Mouse (Mus musculus): Measurements from ENCODE around the gene Sbsn. TPM values are rescaled to one million over a fixed set of nuclear protein-coding genes. Genes with fewer than 3 reads are reported as not detected.

Sbsn gene
- polyA plus RNA-seq (2015; fragmentation: Nextera tagmentation; extraction: Ambion mirVana), result 1.6 and 2.0 TPM in 2 replicates

GRCm38 (mm10) chr7:30751086-30751669 is at the start of gene Sbsn:
Sbsn (plus strand) TSS chr7:30751471.
- no peak for ATAC-seq (ENCODE audit: low FRiP score)
- H3K27ac ChIP-seq (replicated peaks), result no peak within 1 kb of the TSS
- no peak within 1 kb of the TSS for H3K9ac ChIP-seq (replicated peaks)
- WGBS, result 61% methylated on average over 5 of the region's 5 CpGs
- peaks cover 4% of the 10 kb centered on the region; the same call in 1 of the 2 replicates for H3K9me3 ChIP-seq (replicated peaks)
- no peak within 1 kb of the TSS for H3K4me3 ChIP-seq (replicated peaks)
- no peaks in the 10 kb centered on the region for H3K4me1 ChIP-seq
- H3K36me3 ChIP-seq, result peaks cover 36% of the 10 kb centered on the region
- no peak within 1 kb of the TSS for H3K4me2 ChIP-seq
- no peaks in the 10 kb centered on the region for H3K27me3 ChIP-seq (replicated peaks)

- no peaks in the 10 kb centered on the region for H3K36me3 ChIP-seq
- H3K27ac ChIP-seq (replicated peaks), result no peak overlapping the region
- no peak for ATAC-seq (ENCODE audit: low FRiP score)
- no peak overlapping the region for H3K9ac ChIP-seq (replicated peaks)
- WGBS, result 82% methylated on average over 8 of the region's 8 CpGs
- no peak overlapping the region for H3K4me2 ChIP-seq
- no peak overlapping the region for H3K4me3 ChIP-seq (replicated peaks)
- H3K9me3 ChIP-seq (replicated peaks), result no peaks in the 10 kb centered on the region
- H3K4me1 ChIP-seq, result no peaks in the 10 kb centered on the region
- H3K27me3 ChIP-seq (replicated peaks), result no peaks in the 10 kb centered on the region; the same call in 1 of the 2 replicates
These were observed 44.9 kb upstream of the Sbsn start for GRCm38 (mm10) chr7:30706214-30706882.

GRCm38 (mm10) chr7:30707441-30707840 is 43.8 kb upstream of the Sbsn start:
- Histone ChIP-seq H3K27ac (replicated peaks) (no peak overlapping the region), H3K27me3 (replicated peaks) (peaks cover 4% of the 10 kb centered on the region; the same call in 1 of the 2 replicates), H3K9me3 (replicated peaks) (no peaks in the 10 kb centered on the region), H3K4me1 (no peaks in the 10 kb centered on the region), H3K4me3 (replicated peaks) (no peak overlapping the region), H3K9ac (replicated peaks) (no peak overlapping the region), H3K36me3 (no peaks in the 10 kb centered on the region), H3K4me2 (no peak overlapping the region)
- WGBS, result 100% methylated on average over 1 of the region's 1 CpGs
- ATAC-seq (ENCODE audit: low FRiP score), result no peak

- Histone ChIP-seq H3K27ac (replicated peaks) (no peak within 1 kb of the TSS), H3K9ac (replicated peaks) (no peak within 1 kb of the TSS), H3K4me1 (peaks cover 2% of the 10 kb centered on the region), H3K9me3 (replicated peaks) (no peaks in the 10 kb centered on the region), H3K4me3 (replicated peaks) (no peak within 1 kb of the TSS), H3K36me3 (no peaks in the 10 kb centered on the region), H3K4me2 (no peak within 1 kb of the TSS), H3K27me3 (replicated peaks) (peaks cover 32% of the 10 kb centered on the region)
- ATAC-seq (ENCODE audit: low FRiP score), result no peak
- 88% methylated on average over 3 of the region's 3 CpGs for WGBS
These were observed 39.3 kb upstream of the Sbsn start, which contains the start of gene Atp4a for GRCm38 (mm10) chr7:30711942-30712341. Atp4a (plus strand) TSS chr7:30712209.

- peaks cover 43% of the 10 kb centered on the region for H3K27me3 ChIP-seq (replicated peaks)
- H3K4me3 ChIP-seq (replicated peaks), result peak overlapping the region; percentile 40
- WGBS, result 2% methylated on average over 43 of the region's 43 CpGs
- H3K9ac ChIP-seq (replicated peaks), result peak overlapping the region; percentile 40; the same call in 1 of the 2 replicates
- peak overlapping the region; percentile 67 for H3K4me2 ChIP-seq
- H3K9me3 ChIP-seq (replicated peaks), result no peaks in the 10 kb centered on the region
- no peaks in the 10 kb centered on the region for H3K36me3 ChIP-seq
- no peak overlapping the region for H3K27ac ChIP-seq (replicated peaks)
- ATAC-seq (ENCODE audit: low FRiP score), result peak; percentile 95
- peaks cover 12% of the 10 kb centered on the region for H3K4me1 ChIP-seq
These were observed 34.1 kb upstream of the Sbsn start for GRCm38 (mm10) chr7:30717006-30717715.

- ATAC-seq (ENCODE audit: low FRiP score), result peak; percentile 67; the same call in 1 of the 2 replicates
- no peak overlapping the region for H3K27ac ChIP-seq (replicated peaks)
- no peaks in the 10 kb centered on the region for H3K36me3 ChIP-seq
- peak overlapping the region; percentile 40 for H3K4me3 ChIP-seq (replicated peaks)
- no peaks in the 10 kb centered on the region for H3K9me3 ChIP-seq (replicated peaks)
- H3K27me3 ChIP-seq (replicated peaks), result peaks cover 43% of the 10 kb centered on the region
- H3K4me1 ChIP-seq, result peaks cover 12% of the 10 kb centered on the region
- H3K9ac ChIP-seq (replicated peaks), result peak overlapping the region; percentile 40
- peak overlapping the region; percentile 67 for H3K4me2 ChIP-seq
- 13% methylated on average over 14 of the region's 14 CpGs for WGBS
These were observed 33.6 kb upstream of the Sbsn start for GRCm38 (mm10) chr7:30717716-30718046.

- Histone ChIP-seq H3K4me3 (replicated peaks) (no peak overlapping the region), H3K4me2 (no peak overlapping the region), H3K4me1 (peaks cover 12% of the 10 kb centered on the region), H3K27ac (replicated peaks) (no peak overlapping the region), H3K36me3 (no peaks in the 10 kb centered on the region), H3K9me3 (replicated peaks) (no peaks in the 10 kb centered on the region), H3K9ac (replicated peaks) (no peak overlapping the region), H3K27me3 (replicated peaks) (peaks cover 38% of the 10 kb centered on the region)
- ATAC-seq (ENCODE audit: low FRiP score), result no peak
- 91% methylated on average over 5 of the region's 5 CpGs for WGBS
These were observed 31.6 kb upstream of the Sbsn start for GRCm38 (mm10) chr7:30719669-30720068.

- peaks cover 12% of the 10 kb centered on the region for H3K4me1 ChIP-seq
- no peak for ATAC-seq (ENCODE audit: low FRiP score)
- WGBS, result 47% methylated on average over 7 of the region's 7 CpGs
- no peak overlapping the region for H3K4me2 ChIP-seq
- no peaks in the 10 kb centered on the region for H3K36me3 ChIP-seq
- no peak overlapping the region for H3K27ac ChIP-seq (replicated peaks)
- peaks cover 22% of the 10 kb centered on the region for H3K27me3 ChIP-seq (replicated peaks)
- H3K9ac ChIP-seq (replicated peaks), result no peak overlapping the region
- no peak overlapping the region for H3K4me3 ChIP-seq (replicated peaks)
- no peaks in the 10 kb centered on the region for H3K9me3 ChIP-seq (replicated peaks)
These were observed 30.0 kb upstream of the Sbsn start for GRCm38 (mm10) chr7:30721286-30721685.

- no peaks in the 10 kb centered on the region for H3K9me3 ChIP-seq (replicated peaks)
- 0 out of 2 replicates have a peak, but pooled peaks cover 5% of the 10 kb centered on the region for H3K27me3 ChIP-seq (replicated peaks)
- H3K4me1 ChIP-seq, result peaks cover 9% of the 10 kb centered on the region
- no peak overlapping the region for H3K9ac ChIP-seq (replicated peaks)
- no peak overlapping the region for H3K4me3 ChIP-seq (replicated peaks)
- peaks cover 14% of the 10 kb centered on the region for H3K36me3 ChIP-seq
- 73% methylated on average over 6 of the region's 6 CpGs for WGBS
- H3K4me2 ChIP-seq, result no peak overlapping the region
- no peak overlapping the region for H3K27ac ChIP-seq (replicated peaks)
- ATAC-seq (ENCODE audit: low FRiP score), result no peak
These were observed 27.9 kb upstream of the Sbsn start for GRCm38 (mm10) chr7:30723274-30723953.

- Histone ChIP-seq H3K36me3 (peaks cover 26% of the 10 kb centered on the region), H3K27ac (replicated peaks) (peak overlapping the region; percentile 92; the same call in 1 of the 2 replicates), H3K4me2 (peak overlapping the region; percentile 66), H3K9ac (replicated peaks) (peak overlapping the region; percentile 91), H3K27me3 (replicated peaks) (no peaks in the 10 kb centered on the region), H3K4me1 (peaks cover 31% of the 10 kb centered on the region), H3K4me3 (replicated peaks) (peak overlapping the region; percentile 75), H3K9me3 (replicated peaks) (no peaks in the 10 kb centered on the region)
- no peak for ATAC-seq (ENCODE audit: low FRiP score)
- WGBS, result 92% methylated on average over 6 of the region's 6 CpGs
These were observed 23.1 kb upstream of the Sbsn start for GRCm38 (mm10) chr7:30728214-30728613.

GRCm38 (mm10) chr7:30728739-30729395 is 22.4 kb upstream of the Sbsn start:
- Histone ChIP-seq H3K36me3 (peaks cover 30% of the 10 kb centered on the region), H3K4me2 (peak overlapping the region; percentile 66), H3K4me3 (replicated peaks) (peak overlapping the region; percentile 75), H3K9ac (replicated peaks) (peak overlapping the region; percentile 91), H3K27ac (replicated peaks) (peak overlapping the region; percentile 92), H3K9me3 (replicated peaks) (no peaks in the 10 kb centered on the region), H3K4me1 (peaks cover 31% of the 10 kb centered on the region), H3K27me3 (replicated peaks) (no peaks in the 10 kb centered on the region)
- 7% methylated on average over 26 of the region's 26 CpGs for WGBS
- ATAC-seq (ENCODE audit: low FRiP score), result peak; percentile 56

Data from neural tube, embryonic 15.5 days (tissue).